Mouse (Mus musculus) frontal cortex, postnatal 10 days (tissue): ENCODE measurements around the gene Cfap299.

Experiments
- DNase-seq, 2 experiments: peaks; one replicate each; pipeline ENCODE4 v3.0.0; 2022; ENCODE audit warnings: low spot score in 2 of 2, mixed read lengths in 1 of 2

Gene Cfap299

GRCm38 (mm10) chr5:98376799-98377090, 47.6 kb downstream of the Cfap299 start:
- no peak for DNase-seq

DNA sequence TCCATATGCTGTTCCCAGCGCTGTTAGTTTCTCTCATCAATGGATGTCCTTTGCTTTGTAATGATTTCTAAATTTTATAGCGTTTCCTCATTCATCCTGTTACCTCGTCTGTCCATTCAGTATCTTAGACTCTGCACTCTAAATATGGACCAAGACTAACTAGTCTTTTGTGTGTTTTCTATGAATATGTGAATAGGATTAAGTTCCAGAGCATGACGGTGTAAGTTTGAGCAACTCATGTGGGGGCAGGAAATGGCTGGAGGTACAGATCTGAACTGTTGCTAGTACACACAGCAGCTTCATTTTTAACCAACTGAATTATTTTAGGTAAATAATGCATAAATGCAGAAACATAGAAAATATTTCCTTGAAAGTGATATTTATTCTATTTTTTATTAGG, 51.3 kb downstream of the Cfap299 start:
- no peak for DNase-seq

GRCm38 (mm10) chr5:98387054-98387453, 58.0 kb downstream of the Cfap299 start:
- DNase-seq: no peak

DNA sequence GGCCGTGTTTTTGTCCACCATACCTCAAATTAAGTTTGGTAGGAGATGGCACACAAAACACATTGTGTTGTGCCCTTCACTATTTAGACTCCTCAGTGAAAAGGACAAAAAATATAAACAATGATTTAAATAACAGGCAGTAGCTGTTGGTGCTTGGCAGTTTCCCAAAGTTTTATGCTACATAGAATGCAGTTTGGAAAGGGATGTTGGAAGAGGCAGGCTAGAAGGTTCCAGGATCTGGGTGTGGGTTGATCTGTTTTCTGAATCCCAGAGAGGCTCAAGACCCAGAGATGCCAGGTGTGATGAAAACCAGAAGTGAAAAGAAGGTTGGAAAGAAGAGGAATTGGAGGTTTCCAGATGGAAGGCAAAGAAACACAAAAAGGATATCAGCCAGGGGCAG, 73.1 kb downstream of the Cfap299 start:
- DNase-seq: no peak

- no peak for DNase-seq
Observed at GRCm38 (mm10) chr5:98410060-98410459, 81.0 kb downstream of the Cfap299 start.

- DNase-seq: no peak
Observed at GRCm38 (mm10) chr5:98416385-98417145, 87.5 kb downstream of the Cfap299 start.

- DNase-seq: no peak
Observed at GRCm38 (mm10) chr5:98424965-98425364, 95.9 kb downstream of the Cfap299 start.

- no peak for DNase-seq
Observed at GRCm38 (mm10) chr5:98426112-98426511, 97.0 kb downstream of the Cfap299 start.

DNA sequence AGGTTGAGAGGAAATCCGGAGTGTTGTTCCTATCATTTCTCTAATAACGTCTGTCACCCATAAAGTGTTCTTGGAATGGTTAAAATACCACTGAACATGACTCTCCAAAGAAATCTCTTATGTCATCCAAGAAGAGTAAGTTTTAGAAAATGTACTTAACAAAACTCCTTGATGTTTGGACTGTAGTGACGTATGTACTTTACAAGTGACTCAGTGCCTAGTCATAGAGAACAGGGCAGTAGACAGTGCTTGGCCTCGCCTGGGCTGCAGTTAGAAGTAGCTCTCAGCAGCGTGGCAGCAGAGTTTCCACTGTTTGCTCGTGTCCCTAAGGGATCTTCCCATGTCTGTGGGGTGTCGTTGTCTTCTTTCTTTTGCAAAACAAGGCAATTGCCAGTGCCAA, 101.0 kb downstream of the Cfap299 start:
- DNase-seq: no peak

DNA sequence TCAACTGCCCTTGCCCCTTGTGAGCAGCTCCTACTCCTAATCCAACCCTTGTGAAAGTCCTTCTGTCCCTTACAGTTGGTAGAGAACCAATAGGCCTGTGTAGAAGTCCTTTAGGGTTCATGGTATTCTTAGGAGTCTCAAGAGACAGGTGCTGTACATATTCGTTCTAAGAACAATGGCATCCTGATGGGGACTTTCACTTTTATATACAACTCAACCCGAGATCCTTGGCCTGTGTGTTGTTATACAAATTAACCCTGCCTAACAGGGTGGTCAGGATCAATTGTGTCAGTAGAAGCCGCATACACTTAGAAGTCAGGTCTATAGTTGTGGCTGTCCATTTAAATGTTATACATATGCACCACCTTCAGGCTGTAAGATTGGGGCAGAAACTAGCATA, 109.6 kb downstream of the Cfap299 start:
- DNase-seq: no peak

- DNase-seq: no peak
Observed at GRCm38 (mm10) chr5:98446771-98447462, 117.8 kb downstream of the Cfap299 start.

GRCm38 (mm10) chr5:98449873-98450272, 120.8 kb downstream of the Cfap299 start:
- no peak for DNase-seq

GRCm38 (mm10) chr5:98466882-98467535, 137.9 kb downstream of the Cfap299 start:
- no peak for DNase-seq

GRCm38 (mm10) chr5:98470052-98470451, 140.9 kb downstream of the Cfap299 start:
- no peak for DNase-seq

DNA sequence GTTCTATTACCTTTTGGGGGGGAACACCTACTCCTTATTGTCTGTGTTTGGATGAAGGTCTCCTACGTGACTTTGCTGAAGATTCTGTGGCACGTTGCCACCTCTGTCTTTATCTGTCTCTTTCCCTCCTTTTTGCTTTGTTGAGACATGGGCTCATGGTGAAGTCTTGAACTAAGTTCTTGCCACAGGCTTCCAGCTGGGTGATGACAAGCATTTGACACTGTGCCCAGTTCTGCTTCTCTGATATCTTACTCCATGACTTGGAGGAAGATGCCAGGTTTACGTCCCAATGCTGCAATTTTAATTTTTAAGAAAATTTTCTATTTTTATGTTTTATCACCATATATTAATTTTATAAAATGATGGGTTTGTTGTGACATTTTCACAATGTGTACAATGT, 147.4 kb downstream of the Cfap299 start:
- no peak for DNase-seq

DNA sequence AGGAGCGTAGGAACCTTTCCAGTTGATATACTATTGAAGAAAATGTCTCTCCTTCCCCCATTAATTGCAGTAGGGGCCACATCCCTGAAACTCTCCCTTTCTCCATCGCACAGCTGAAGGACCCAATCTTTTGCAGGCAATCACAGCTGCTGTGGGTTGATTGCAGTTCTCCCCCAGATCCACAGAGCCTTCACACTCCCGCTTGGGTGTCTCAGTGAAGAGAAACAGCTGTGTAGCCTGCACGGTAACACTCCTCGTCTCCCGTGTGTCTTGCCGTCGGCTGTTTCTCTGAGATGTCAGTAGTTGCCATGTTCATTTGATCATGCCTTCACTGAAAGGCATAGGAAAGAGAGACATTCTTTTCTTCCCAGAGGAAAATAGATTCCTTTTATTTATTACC, 148.2 kb downstream of the Cfap299 start:
- no peak for DNase-seq

- no peak for DNase-seq
Observed at GRCm38 (mm10) chr5:98483507-98483906, 154.4 kb downstream of the Cfap299 start.

- no peak for DNase-seq
Observed at GRCm38 (mm10) chr5:98485189-98485588, 156.1 kb downstream of the Cfap299 start.

- DNase-seq: no peak
Observed at GRCm38 (mm10) chr5:98498317-98498716, 169.2 kb downstream of the Cfap299 start.

DNA sequence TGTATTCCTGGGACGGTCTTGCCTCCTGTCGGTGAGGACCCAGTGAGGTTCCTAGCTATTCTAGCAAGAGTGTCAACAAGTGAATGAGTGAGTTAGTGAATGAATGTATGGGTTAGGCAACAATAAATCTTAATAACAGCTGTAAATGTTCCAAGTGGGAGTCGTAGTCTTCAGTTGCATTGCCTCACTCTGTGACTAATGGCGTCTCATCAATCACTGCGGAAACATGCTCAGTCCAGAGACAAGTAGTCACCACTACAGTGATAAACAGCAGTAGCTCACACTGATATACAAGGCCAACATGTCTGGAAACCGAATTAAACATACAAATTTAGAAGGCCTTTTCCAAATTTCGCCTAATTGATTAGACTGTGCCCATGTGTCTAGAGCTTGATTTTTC, 187.1 kb downstream of the Cfap299 start:
- DNase-seq: no peak

DNA sequence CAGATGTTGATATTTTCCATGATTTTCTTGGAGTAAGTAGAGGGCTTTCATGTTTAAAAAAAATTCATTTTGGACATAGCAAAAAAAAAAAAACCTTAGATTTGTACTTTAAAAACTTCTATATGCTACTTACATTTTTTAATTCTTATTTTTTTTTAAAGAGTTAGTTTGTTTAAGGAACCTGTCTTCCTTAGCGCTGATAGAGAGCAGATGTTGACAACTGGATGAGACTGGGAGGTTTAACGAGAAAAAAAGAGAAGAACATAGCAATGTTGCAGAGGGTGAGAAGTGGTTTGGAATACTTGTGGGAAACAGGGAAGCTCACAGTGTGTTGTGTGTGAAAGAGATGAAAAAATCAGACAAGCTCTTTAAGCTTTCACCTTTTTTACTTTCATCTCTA, 191.0 kb downstream of the Cfap299 start:
- no peak for DNase-seq

GRCm38 (mm10) chr5:98522270-98522977, 193.3 kb downstream of the Cfap299 start:
- DNase-seq: no peak
